Comparison of ENCODE assay signal across 8 mouse cellular contexts in the genomic region with DNA sequence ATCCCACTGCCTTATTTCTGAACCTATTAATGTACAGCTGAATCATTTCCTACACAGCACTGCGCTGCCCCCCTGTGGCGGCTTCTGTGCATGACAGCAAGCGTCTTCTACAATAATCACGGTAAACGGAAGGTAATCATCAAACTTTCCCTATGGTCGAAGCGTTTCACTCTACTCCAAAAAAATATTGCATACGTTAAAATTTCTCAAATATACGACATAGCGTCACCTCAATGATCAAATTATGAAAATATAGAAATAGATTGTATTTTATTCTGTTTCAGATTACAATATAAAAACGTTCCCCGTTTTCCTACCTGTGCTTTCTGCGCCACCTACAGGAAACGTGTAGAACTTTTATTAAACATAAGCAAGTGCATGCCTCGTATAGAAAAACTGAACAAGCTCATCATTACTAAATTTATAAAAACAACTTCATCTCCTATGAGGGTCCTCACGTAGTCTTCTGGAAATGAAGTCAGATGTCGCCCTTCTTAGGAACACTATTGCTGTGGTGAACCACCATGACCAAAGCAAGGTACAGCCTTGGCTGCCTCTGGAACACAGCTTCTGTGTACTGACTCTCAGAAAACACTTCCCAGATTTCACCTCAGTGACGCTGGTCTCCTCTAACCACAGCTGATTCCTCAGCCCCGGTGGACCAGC. TPM values are rescaled to one million over a fixed set of nuclear protein-coding genes. Genes with fewer than 3 reads are reported as not detected.
DNase-seq lines count a peak whose midpoint lies in the region; ATAC-seq lines count a peak whose summit lies in the region.

No protein-coding gene starts in this region.

- ATAC-seq in hindbrain, embryonic 16.5 days, result peak; percentile 83

- H3K9ac ChIP-seq in hindbrain, embryonic 16.5 days (ENCODE audit: low read depth, low read length), result no peak overlapping the region

- H3K9me3 ChIP-seq in hindbrain, embryonic 16.5 days (ENCODE audit: control insufficient read depth, low read length), result no peaks in the 10 kb centered on the region

- WGBS in hindbrain, embryonic 16.5 days, result 4% methylated on average over 19 of the region's 19 CpGs

- no peaks in the 10 kb centered on the region for H3K27me3 ChIP-seq in hindbrain, embryonic 16.5 days (replicated peaks; ENCODE audit: control insufficient read depth, insufficient read depth, low read length)

- H3K4me1 ChIP-seq in hindbrain, embryonic 16.5 days (ENCODE audit: control insufficient read depth, insufficient read depth, low read depth, low read length), result no peaks in the 10 kb centered on the region

- peak overlapping the region; percentile 31 for H3K4me3 ChIP-seq in hindbrain, embryonic 16.5 days (ENCODE audit: low read length)

- H3K27ac ChIP-seq in hindbrain, embryonic 16.5 days (ENCODE audit: low read depth, low read length), result no peak overlapping the region

- peak; percentile 62 for DNase-seq in T-cell, adult 2 months (ENCODE audit: low spot score)
- DNase-seq in cerebellum, postnatal 10 days, result peak; percentile 94 to 95
- peak; percentile 50 to 74 for DNase-seq in frontal cortex, postnatal 10 days (ENCODE audit: low spot score in 2 of 2)
- DNase-seq in layer of hippocampus, postnatal 36 days, result peak; percentile 75 to 78
- peak; percentile 60 for DNase-seq in lung, postnatal 25 days (ENCODE audit: low spot score)
- DNase-seq in right cerebral cortex, adult 18-20 months, result peak; percentile 69
- DNase-seq in urinary bladder, postnatal 36 days (ENCODE audit: low spot score in 2 of 2), result peak; percentile 59 to 73

- H3K4me2 ChIP-seq in hindbrain, embryonic 16.5 days (ENCODE audit: low read length), result peak overlapping the region; percentile 43

- H3K36me3 ChIP-seq in hindbrain, embryonic 16.5 days (ENCODE audit: control insufficient read depth, insufficient read depth, low read length), result no peaks in the 10 kb centered on the region

RNA-seq across cellular contexts. Expression of a gene that starts 38.0 kb away (rescaled TPM):
- 35.6 and 43.2 TPM in 2 replicates for polyA plus RNA-seq in hindbrain, embryonic 16.5 days (2015; fragmentation: Nextera tagmentation; extraction: Ambion mirVana)
- 10 to 100 TPM; 32.2 to 33.4 TPM for total RNA-seq in layer of hippocampus, postnatal 36 days (2021)
